Mouse (Mus musculus) C2C12 (cell line): ENCODE data around the gene Slamf8. TPM values are rescaled to one million over a fixed set of nuclear protein-coding genes. Genes with fewer than 3 reads are reported as not detected.
A peak's percentile ranks its signal among the peaks of the same experiment; 100 is the strongest.

ENCODE experiments used
- H3K27me3 ChIP-seq: one replicate; pipeline ENCODE4 v1.6.1; 2011; ENCODE audit not compliant: control insufficient read depth, insufficient read depth, insufficient read length
- H3K36me3 ChIP-seq: one replicate; pipeline ENCODE4 v1.6.1; 2011; ENCODE audit not compliant: control insufficient read depth, insufficient read depth
- H3K4me3 ChIP-seq: one replicate; pipeline ENCODE4 v1.5.1; 2011; ENCODE audit warnings: mild to moderate bottlenecking, control low read depth; ENCODE audit not compliant: poor library complexity, insufficient read depth, severe bottlenecking
- H3K79me2 ChIP-seq: one replicate; pipeline ENCODE4 v1.6.1; 2011; ENCODE audit not compliant: control insufficient read depth, insufficient read depth
- H3K79me3 ChIP-seq: one replicate; pipeline ENCODE4 v1.6.1; 2011; ENCODE audit warnings: low read depth, control low read depth
- H3ac ChIP-seq: one replicate; pipeline ENCODE3; 2011; ENCODE audit warnings: low read depth; ENCODE audit not compliant: control insufficient read depth, insufficient read length
- CEBPB ChIP-seq: IDR thresholded peaks from one replicate; pipeline ENCODE4 v1.6.1; 2011; ENCODE audit warnings: low read depth, mild to moderate bottlenecking, control low read depth, moderate library complexity
- CTCF ChIP-seq: IDR thresholded peaks from one replicate; pipeline ENCODE4 v1.5.1; 2011; ENCODE audit not compliant: control insufficient read depth, insufficient read depth, insufficient read length
- FOSL1 ChIP-seq: IDR thresholded peaks from one replicate; pipeline ENCODE4 v1.8.0; 2011; ENCODE audit warnings: mild to moderate bottlenecking, low read length; ENCODE audit not compliant: poor library complexity, insufficient read depth, severe bottlenecking
- MAX ChIP-seq: IDR thresholded peaks from one replicate; pipeline ENCODE4 v1.6.1; 2011; ENCODE audit warnings: mild to moderate bottlenecking, control low read depth
- MYOD1 ChIP-seq: IDR thresholded peaks from one replicate; pipeline ENCODE4 v1.6.1; 2011; ENCODE audit warnings: low read depth; ENCODE audit not compliant: control insufficient read depth, insufficient read length
- MYOG ChIP-seq: IDR thresholded peaks from one replicate; pipeline ENCODE4 v1.6.1; 2011; ENCODE audit not compliant: control insufficient read depth, insufficient read length; ENCODE audit errors: extremely low read depth
- USF1 ChIP-seq: IDR thresholded peaks from one replicate; pipeline ENCODE4 v1.6.1; 2011; ENCODE audit warnings: low read depth, mild to moderate bottlenecking, control low read depth, moderate library complexity
- polyA plus RNA-seq: library from polyadenylated mRNA; unstranded; fragments of >200 nt; fragmentation: generic; extraction: Trizol; gene quantifications from one replicate; pipeline ENCODE4 v1.2.1, GENCODE M21; 2012; ENCODE audit warnings: missing spikeins

Slamf8 gene
- polyA plus RNA-seq, 1 experiment: not detected

DNA sequence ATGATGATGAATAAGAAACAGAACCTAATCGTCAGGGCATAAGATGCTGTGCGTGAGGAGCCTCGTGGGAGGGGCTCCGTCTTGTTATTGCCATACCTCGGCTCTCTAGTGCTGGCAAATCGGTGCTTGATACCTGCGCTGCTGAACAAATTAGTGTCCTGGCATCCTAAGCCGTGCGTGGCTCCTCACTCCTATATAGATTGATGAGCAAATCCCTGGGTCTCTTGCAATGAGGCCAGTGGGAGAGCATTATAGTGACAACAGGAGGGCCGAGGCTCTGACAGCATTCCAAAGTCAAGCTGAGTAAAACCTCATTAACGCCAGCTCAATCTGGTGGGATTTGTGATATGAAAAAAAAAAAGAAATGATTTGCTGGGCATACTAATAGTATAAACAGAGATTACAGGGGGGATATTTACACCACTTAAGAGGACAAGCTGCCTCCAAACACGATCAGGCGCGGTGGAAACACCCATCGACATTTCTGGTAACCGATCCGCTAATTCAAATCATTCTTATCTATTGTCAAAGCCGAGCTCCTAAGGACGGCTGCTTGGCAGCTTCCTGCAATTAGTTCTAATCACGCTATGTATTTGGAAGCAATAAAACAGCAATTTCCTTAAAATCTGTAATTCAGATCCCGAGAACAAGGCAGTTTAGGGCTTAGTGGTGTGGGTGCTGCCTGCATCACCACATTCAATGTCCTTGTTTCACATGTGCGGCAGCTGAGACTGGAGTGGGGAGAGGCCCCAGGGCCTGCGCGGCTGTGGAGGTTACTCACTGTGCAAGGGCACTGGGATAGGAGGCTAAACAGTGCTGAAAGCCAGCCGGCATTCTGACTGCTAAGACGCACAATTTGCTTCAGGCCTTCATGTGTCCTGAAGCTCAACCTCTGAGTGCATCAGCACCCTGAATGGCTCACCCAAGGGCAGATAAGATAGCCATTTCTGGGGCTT, 4.5 kb downstream of the Slamf8 start:
- no peaks in the 10 kb centered on the region for H3K79me2 ChIP-seq
- no peaks in the 10 kb centered on the region for H3K36me3 ChIP-seq
- H3K4me3 ChIP-seq: no peak overlapping the region
- H3K79me3 ChIP-seq: no peaks in the 10 kb centered on the region
- TF ChIP-seq USF1 (no peak), MYOD1 (no peak)
- no peaks in the 10 kb centered on the region for H3K27me3 ChIP-seq
- H3ac ChIP-seq: no peak overlapping the region

DNA sequence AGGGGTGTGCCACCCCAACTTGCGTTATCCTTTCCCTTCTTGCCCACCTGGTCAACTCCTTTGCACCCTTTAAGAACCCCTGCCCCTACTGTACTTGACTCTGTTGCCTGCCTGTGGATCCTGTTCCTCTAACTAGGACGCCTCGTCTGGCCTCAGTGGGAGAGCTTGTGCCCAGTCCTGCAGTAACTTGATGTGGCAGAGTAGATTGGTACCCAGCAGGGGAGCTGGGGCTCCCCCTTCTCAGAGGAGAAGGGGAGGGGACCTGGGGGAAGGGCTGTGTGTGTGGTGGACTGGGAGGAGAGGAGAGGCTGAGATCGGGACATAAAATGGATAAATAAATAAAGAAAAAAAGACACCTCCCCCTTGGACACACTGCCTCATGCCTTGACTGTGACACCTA, 5.3 kb downstream of the Slamf8 start:
- H3K4me3 ChIP-seq: no peak overlapping the region
- TF ChIP-seq CEBPB: no peak
- no peak for TF ChIP-seq FOSL1
- TF ChIP-seq MYOG: no peak
- TF ChIP-seq USF1: no peak
- TF ChIP-seq MAX: no peak
- no peaks in the 10 kb centered on the region for H3K79me3 ChIP-seq
- H3K27me3 ChIP-seq: no peaks in the 10 kb centered on the region
- H3ac ChIP-seq: no peak overlapping the region
- H3K36me3 ChIP-seq: no peaks in the 10 kb centered on the region
- H3K79me2 ChIP-seq: no peaks in the 10 kb centered on the region

DNA sequence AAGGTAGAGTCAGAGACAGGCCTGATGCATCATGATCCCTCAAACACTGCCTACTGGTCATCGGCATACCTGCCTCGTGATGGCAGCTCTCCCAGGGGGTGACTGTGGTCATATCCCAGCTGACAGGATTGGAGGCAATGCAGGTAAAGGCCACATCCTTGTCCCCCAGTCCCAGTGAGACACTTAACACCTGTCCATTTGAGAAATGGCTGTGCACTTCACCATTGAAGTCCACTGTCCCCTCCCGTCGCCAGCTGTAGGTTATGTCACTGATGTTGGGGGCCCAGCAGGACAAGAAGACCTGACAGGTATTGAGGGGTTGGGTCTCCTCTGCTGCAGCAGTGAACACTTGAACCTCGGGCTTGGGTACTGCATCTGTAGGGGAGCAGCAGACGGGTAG, 6.1 kb downstream of the Slamf8 start:
- Histone ChIP-seq H3K36me3 (no peaks in the 10 kb centered on the region), H3K79me3 (no peaks in the 10 kb centered on the region), H3K4me3 (no peak overlapping the region), H3ac (no peak overlapping the region), H3K79me2 (no peaks in the 10 kb centered on the region), H3K27me3 (no peaks in the 10 kb centered on the region)
- no peak for TF ChIP-seq CTCF
- TF ChIP-seq USF1: no peak
- no peak for TF ChIP-seq MAX
- TF ChIP-seq CEBPB: no peak
- no peak for TF ChIP-seq MYOG
- TF ChIP-seq MYOD1: no peak
- TF ChIP-seq FOSL1: no peak

DNA sequence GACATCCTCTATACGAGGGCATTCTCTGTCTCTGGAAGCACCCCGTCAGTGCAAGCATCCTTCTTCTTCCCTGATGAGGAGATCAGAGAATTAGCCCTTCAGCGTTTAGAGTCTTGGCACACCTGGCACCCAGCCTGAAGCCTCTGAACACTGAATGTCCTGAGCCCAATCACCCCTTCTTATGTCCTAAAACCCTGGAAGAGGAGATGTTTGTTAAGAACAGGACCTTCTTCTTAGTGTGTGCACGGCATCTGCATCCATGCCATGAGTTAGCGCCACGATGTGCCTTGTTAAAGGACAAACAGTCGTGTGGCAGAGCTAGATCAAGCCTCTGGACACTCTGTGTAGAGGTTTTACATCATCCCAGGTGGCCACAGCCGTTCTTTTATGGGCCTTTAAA, 7.9 kb downstream of the Slamf8 start:
- Histone ChIP-seq H3K4me3 (no peak overlapping the region), H3K36me3 (no peaks in the 10 kb centered on the region), H3K79me3 (no peaks in the 10 kb centered on the region), H3ac (no peak overlapping the region), H3K27me3 (no peaks in the 10 kb centered on the region), H3K79me2 (no peaks in the 10 kb centered on the region)
- no peak for TF ChIP-seq MYOG
- TF ChIP-seq MYOD1: no peak
- no peak for TF ChIP-seq CTCF
- no peak for TF ChIP-seq MAX
- no peak for TF ChIP-seq USF1
- TF ChIP-seq FOSL1: no peak
- no peak for TF ChIP-seq CEBPB

DNA sequence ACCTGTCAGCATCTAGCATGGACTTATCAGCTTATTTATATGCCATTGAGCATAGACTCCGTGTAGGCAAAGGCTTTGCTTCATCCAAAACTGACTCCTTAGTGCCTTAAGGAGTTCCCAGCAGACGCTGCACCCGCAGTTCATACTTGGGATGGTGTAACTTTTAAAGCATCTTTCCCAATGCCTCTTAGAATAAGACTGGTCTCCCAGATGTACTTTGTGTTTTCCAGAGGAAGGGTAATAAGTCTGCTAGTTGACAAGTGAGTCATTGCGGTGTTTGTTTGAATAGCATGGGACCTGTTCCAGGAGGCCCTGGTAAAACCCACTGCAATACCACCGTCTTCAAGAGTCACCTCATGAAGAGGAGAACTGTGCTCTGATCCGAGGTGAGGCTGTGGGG, 10.3 kb downstream of the Slamf8 start:
- Histone ChIP-seq H3K27me3 (no peaks in the 10 kb centered on the region), H3K79me2 (no peaks in the 10 kb centered on the region), H3K4me3 (no peak overlapping the region), H3ac (no peak overlapping the region), H3K79me3 (no peaks in the 10 kb centered on the region), H3K36me3 (no peaks in the 10 kb centered on the region)
- TF ChIP-seq MYOD1 (no peak), CTCF (no peak), CEBPB (peak; percentile 69)

DNA sequence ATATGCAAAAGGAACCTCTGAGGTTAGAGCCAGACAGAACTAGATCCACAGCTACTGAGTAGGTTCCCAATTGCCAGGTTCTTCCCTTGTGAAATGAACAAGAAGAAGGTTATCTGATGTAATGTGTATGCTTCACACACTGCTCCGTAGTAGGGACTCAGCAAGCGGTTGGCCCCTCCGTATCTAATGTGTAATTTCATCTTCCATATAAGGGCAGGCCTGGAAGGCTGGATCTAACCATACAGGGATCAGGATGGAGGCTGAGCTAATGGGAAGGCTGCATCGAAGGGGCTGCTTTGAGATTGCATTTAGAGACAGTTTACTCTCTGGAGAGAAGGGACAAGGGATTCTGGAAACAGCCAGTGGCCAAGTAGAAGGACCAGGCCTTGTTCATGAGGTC, 22.6 kb downstream of the Slamf8 start:
- no peaks in the 10 kb centered on the region for H3K36me3 ChIP-seq
- H3K79me2 ChIP-seq: no peaks in the 10 kb centered on the region
- H3K79me3 ChIP-seq: no peaks in the 10 kb centered on the region
- no peak overlapping the region for H3K4me3 ChIP-seq
- no peaks in the 10 kb centered on the region for H3K27me3 ChIP-seq
- TF ChIP-seq CEBPB (no peak), MYOD1 (no peak)
- no peak overlapping the region for H3ac ChIP-seq
